Mouse (Mus musculus) gastrocnemius, postnatal 14 days (tissue): ENCODE data around the gene Asb15. TPM values are rescaled to one million over a fixed set of nuclear protein-coding genes. Genes with fewer than 3 reads are reported as not detected.

Source experiments
- DNase-seq: peaks from one replicate; pipeline ENCODE4 v3.0.0; 2021; ENCODE audit warnings: mixed read lengths
- intact Hi-C: fragments of 180-260 bp; cut with DNase I; formaldehyde crosslinking; loops from one replicate; pipeline ENCODE4 v1.15.1; 2025; ENCODE audit warnings: low total_unique reads
- total RNA-seq, 2 experiments: library from RNA; stranded (reverse); gene quantifications; 2 replicates each; pipeline ENCODE4 v1.2.3; 2021

Asb15 gene
- total RNA-seq, 2 experiments from 2014 or later = 4.1 to 7.4 TPM

GRCm38 (mm10) chr6:24555488-24555887 is 27.5 kb downstream of the Asb15 start:
- intact Hi-C loops = no loop called here
- no peak for DNase-seq

GRCm38 (mm10) chr6:24564081-24564480 is 36.1 kb downstream of the Asb15 start:
- DNase-seq = no peak
- intact Hi-C loops = no loop called here

- intact Hi-C loops = no loop called here
- no peak for DNase-seq
Observed at GRCm38 (mm10) chr6:24564886-24565285, 36.9 kb downstream of the Asb15 start.

GRCm38 (mm10) chr6:24568963-24569362 is 41.0 kb downstream of the Asb15 start:
- DNase-seq = no peak
- intact Hi-C loops = no loop called here

GRCm38 (mm10) chr6:24569711-24570110 is 41.8 kb downstream of the Asb15 start:
- no peak for DNase-seq
- intact Hi-C loops = no loop called here

- DNase-seq = no peak
- intact Hi-C loops = no loop called here
Observed at GRCm38 (mm10) chr6:24570278-24570677, 42.3 kb downstream of the Asb15 start.

GRCm38 (mm10) chr6:24571126-24571525 is 43.2 kb downstream of the Asb15 start:
- DNase-seq = no peak
- intact Hi-C loops = no loop called here

- intact Hi-C loops = no loop called here
- DNase-seq = no peak
Observed at GRCm38 (mm10) chr6:24572431-24572830, 44.5 kb downstream of the Asb15 start.

- intact Hi-C loops = no loop called here
- no peak for DNase-seq
Observed at GRCm38 (mm10) chr6:24573319-24573718, 45.4 kb downstream of the Asb15 start.

GRCm38 (mm10) chr6:24583456-24583855 is 55.5 kb downstream of the Asb15 start:
- intact Hi-C loops = no loop called here
- DNase-seq = no peak

- intact Hi-C loops = no loop called here
- DNase-seq = no peak
Observed at GRCm38 (mm10) chr6:24585431-24586310, 57.7 kb downstream of the Asb15 start.

- intact Hi-C loops = no loop called here
- DNase-seq = peak; percentile 60
Observed at GRCm38 (mm10) chr6:24586885-24587284, 58.9 kb downstream of the Asb15 start.

GRCm38 (mm10) chr6:24590282-24590681 is 62.3 kb downstream of the Asb15 start:
- no peak for DNase-seq
- intact Hi-C loops = no loop called here

GRCm38 (mm10) chr6:24591525-24592218 is 63.7 kb downstream of the Asb15 start:
- intact Hi-C loops = no loop called here
- DNase-seq = no peak

GRCm38 (mm10) chr6:24597500-24597899 is 69.6 kb downstream of the Asb15 start, which contains the start of gene Lmod2:
TSS of gene Lmod2 (plus strand) at chr6:24597762.
- DNase-seq = no peak
- intact Hi-C loops = no loop called here

GRCm38 (mm10) chr6:24599179-24599578 is 71.2 kb downstream of the Asb15 start:
- intact Hi-C loops = no loop called here
- no peak for DNase-seq

GRCm38 (mm10) chr6:24599639-24600038 is 71.7 kb downstream of the Asb15 start:
- intact Hi-C loops = no loop called here

GRCm38 (mm10) chr6:24600134-24600533 is 72.2 kb downstream of the Asb15 start:
- intact Hi-C loops = no loop called here

More at GRCm38 (mm10) chr6:24599639-24600038, 71.7 kb downstream of the Asb15 start:
- DNase-seq = peak; percentile 39

GRCm38 (mm10) chr6:24600726-24601125 is 72.8 kb downstream of the Asb15 start:
- intact Hi-C loops = no loop called here

More at GRCm38 (mm10) chr6:24600134-24600533, 72.2 kb downstream of the Asb15 start:
- DNase-seq = no peak

GRCm38 (mm10) chr6:24601668-24602067 is 73.7 kb downstream of the Asb15 start:
- intact Hi-C loops = no loop called here

More at GRCm38 (mm10) chr6:24600726-24601125, 72.8 kb downstream of the Asb15 start:
- DNase-seq = no peak

GRCm38 (mm10) chr6:24602351-24602750 is 74.4 kb downstream of the Asb15 start:
- intact Hi-C loops = no loop called here
- DNase-seq = no peak

More at GRCm38 (mm10) chr6:24601668-24602067, 73.7 kb downstream of the Asb15 start:
- peak; percentile 36 for DNase-seq
